Mouse (Mus musculus) stomach, embryonic 16.5 days (tissue): ENCODE measurements at regions not wholly inside any gene's neighbourhood (a gene's known extent, or its start where the extent isn't known, plus 50 kb on each side); places are given as distances from the start of the nearest gene placed in this dataset.
A peak's percentile ranks its signal among the peaks of the same experiment; 100 is the strongest.

ENCODE experiments used
- ATAC-seq: fragments of 200-750 bp; cut with Nextera tagmentation; 2 replicates; pipeline ENCODE4 v1.8.0; 2017; ENCODE audit warnings: moderate number of reproducible peaks, moderate TSS enrichment; ENCODE audit not compliant: insufficient read depth, low FRiP score
- H3K27ac ChIP-seq: fragments of 300-500 bp; sonication (generic); 2 replicates; pipeline ENCODE4 v1.5.1; 2014; ENCODE audit warnings: low read length
- H3K27me3 ChIP-seq: fragments of 300-500 bp; sonication (generic); 2 replicates; pipeline ENCODE4 v1.6.1; 2014; ENCODE audit warnings: low read length, control low read depth, mixed read lengths; ENCODE audit not compliant: control insufficient read depth, insufficient read depth
- H3K36me3 ChIP-seq: fragments of 300-500 bp; sonication (generic); 2 replicates; pipeline ENCODE4 v1.6.1; 2014; ENCODE audit warnings: low read length; ENCODE audit not compliant: control insufficient read depth, insufficient read depth
- H3K4me1 ChIP-seq: fragments of 300-500 bp; sonication (generic); 2 replicates; pipeline ENCODE4 v1.6.1; 2014; ENCODE audit warnings: low read length, control low read depth, mixed read lengths; ENCODE audit not compliant: control insufficient read depth, insufficient read depth
- H3K4me2 ChIP-seq: fragments of 300-500 bp; sonication (generic); 2 replicates; pipeline ENCODE4 v1.6.1; 2014; ENCODE audit warnings: low read depth, low read length, mixed read lengths
- H3K4me3 ChIP-seq: fragments of 300-500 bp; sonication (generic); replicated peaks from 2 replicates; pipeline ENCODE4 v1.5.1; 2014; ENCODE audit warnings: mild to moderate bottlenecking, low read length
- H3K9ac ChIP-seq: fragments of 300-500 bp; sonication (generic); 2 replicates; pipeline ENCODE4 v1.6.1; 2014; ENCODE audit warnings: low read length
- H3K9me3 ChIP-seq: fragments of 300-500 bp; sonication (generic); replicated peaks from 2 replicates; pipeline ENCODE4 v1.6.1; 2016; ENCODE audit warnings: low read length, control low read depth; ENCODE audit not compliant: control insufficient read depth
- WGBS: fragments of 180-500 bp; shearing (Covaris S2); extraction: QIAGEN DNeasy Blood & Tissue Kit; methylation state at CpG from one replicate; pipeline ENCODE4 v1.1.7; 2014; 5-methylcytosine and 5-hydroxymethylcytosine counted together

- Histone ChIP-seq H3K9me3 (peaks cover 10% of the 10 kb centered on the region), H3K27ac (no peak overlapping the region), H3K9ac (no peak overlapping the region), H3K4me3 (no peak overlapping the region), H3K4me2 (no peak overlapping the region), H3K36me3 (no peaks in the 10 kb centered on the region), H3K27me3 (no peaks in the 10 kb centered on the region), H3K4me1 (no peaks in the 10 kb centered on the region)
- peak; percentile 100 for ATAC-seq
- WGBS, result 55% methylated on average over 22 of the region's 22 CpGs
Measured at GRCm38 (mm10) chr3:62159031-62159430, 179.1 kb upstream of the Arhgef26 start.

DNA sequence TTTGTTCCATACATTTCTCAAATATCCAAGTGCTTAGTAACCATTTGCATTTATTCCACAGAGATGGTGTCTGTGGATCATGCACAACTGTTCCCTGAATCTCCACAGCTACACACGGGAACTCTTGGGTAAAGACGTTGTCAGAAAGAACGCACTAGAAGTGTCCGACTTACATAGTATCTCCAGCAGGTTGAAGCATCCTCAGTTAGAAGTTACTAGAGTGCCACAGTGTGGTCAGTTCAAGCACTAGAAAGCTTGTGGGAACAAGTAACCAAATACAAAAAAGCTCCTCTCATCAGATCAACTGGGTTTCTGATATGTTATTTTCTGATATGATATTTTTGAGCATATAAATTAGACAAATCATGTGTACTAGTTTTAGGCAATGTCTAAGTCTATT, 167.5 kb upstream of the Arhgef26 start:
- no peaks in the 10 kb centered on the region for H3K36me3 ChIP-seq
- ATAC-seq, result no peak
- H3K4me2 ChIP-seq, result no peak overlapping the region
- H3K9ac ChIP-seq, result no peak overlapping the region
- H3K4me1 ChIP-seq, result no peaks in the 10 kb centered on the region
- H3K27ac ChIP-seq, result no peak overlapping the region
- no peaks in the 10 kb centered on the region for H3K27me3 ChIP-seq
- no peaks in the 10 kb centered on the region; the same call in 1 of the 2 replicates for H3K9me3 ChIP-seq
- 63% methylated on average over 4 of the region's 4 CpGs for WGBS
- no peak overlapping the region for H3K4me3 ChIP-seq

DNA sequence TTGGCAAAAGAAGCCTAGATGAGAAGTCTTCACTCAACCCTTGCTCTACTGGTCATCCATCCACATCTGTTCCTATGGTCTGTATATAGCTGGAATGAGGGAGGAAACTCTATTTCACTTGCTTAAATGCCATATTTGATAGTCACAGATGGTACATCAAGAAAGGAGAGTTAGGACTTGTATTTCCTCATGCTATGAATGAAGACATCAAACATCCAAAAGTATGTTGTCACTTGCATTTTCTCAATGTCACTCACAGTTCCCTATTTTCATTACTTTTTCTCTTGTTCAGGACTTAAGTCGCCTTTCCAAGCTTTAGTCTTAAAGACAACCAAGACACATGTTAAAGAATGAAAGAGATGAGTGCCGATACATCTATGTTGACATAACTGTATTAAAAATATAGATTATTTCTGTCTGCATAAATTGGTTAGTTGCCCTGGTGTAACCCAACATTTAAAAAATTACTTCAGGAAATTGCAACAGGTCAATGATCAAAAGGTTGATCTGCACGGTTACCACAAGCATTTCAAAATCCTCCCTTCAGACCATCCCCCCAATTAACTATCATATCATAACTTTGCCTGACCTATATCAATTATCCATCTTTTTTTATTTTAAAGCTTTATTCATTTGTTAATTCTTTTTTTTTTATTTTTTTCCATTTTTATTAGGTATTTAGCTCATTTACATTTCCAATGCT, 150.2 kb upstream of the Arhgef26 start:
- Histone ChIP-seq H3K27ac (no peak overlapping the region), H3K4me1 (no peaks in the 10 kb centered on the region), H3K9me3 (no peaks in the 10 kb centered on the region), H3K9ac (no peak overlapping the region), H3K4me3 (no peak overlapping the region), H3K27me3 (no peaks in the 10 kb centered on the region), H3K4me2 (no peak overlapping the region), H3K36me3 (no peaks in the 10 kb centered on the region)
- 87% methylated on average over 3 of the region's 3 CpGs for WGBS
- ATAC-seq, result no peak

DNA sequence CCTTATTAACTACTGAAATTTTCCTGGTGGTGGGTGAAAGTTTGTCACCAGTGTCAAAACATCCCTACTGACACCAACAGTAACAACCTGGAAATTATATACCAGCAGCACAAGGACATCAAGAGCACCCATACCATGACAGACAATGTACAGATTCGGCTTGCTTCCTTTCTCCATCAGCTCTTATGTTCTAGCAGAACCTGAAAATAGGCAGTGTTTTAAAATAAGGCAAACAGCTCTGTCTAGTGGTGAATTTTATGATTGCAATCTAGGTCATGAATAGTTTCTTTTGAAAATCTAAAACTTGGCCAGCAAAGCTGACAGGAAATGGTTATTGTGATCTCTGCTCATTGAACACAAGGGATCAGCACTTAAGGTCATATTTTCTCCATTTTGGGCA, 145.7 kb upstream of the Arhgef26 start:
- no peaks in the 10 kb centered on the region for H3K4me1 ChIP-seq
- no peaks in the 10 kb centered on the region for H3K36me3 ChIP-seq
- no peaks in the 10 kb centered on the region for H3K27me3 ChIP-seq
- WGBS, result 18% methylated on average over 1 of the region's 1 CpGs
- H3K9me3 ChIP-seq, result no peaks in the 10 kb centered on the region
- ATAC-seq, result no peak
- H3K27ac ChIP-seq, result no peak overlapping the region
- H3K4me2 ChIP-seq, result no peak overlapping the region
- no peak overlapping the region for H3K9ac ChIP-seq
- H3K4me3 ChIP-seq, result no peak overlapping the region

GRCm38 (mm10) chr3:62194421-62194820, 143.7 kb upstream of the Arhgef26 start:
- ATAC-seq, result no peak
- H3K9ac ChIP-seq, result no peak overlapping the region
- H3K4me2 ChIP-seq, result no peak overlapping the region
- 93% methylated on average over 4 of the region's 4 CpGs for WGBS
- no peak overlapping the region for H3K27ac ChIP-seq
- H3K27me3 ChIP-seq, result no peaks in the 10 kb centered on the region
- no peak overlapping the region for H3K4me3 ChIP-seq
- H3K9me3 ChIP-seq, result no peaks in the 10 kb centered on the region
- no peaks in the 10 kb centered on the region for H3K36me3 ChIP-seq
- no peaks in the 10 kb centered on the region for H3K4me1 ChIP-seq

GRCm38 (mm10) chr3:62196679-62197078, 141.5 kb upstream of the Arhgef26 start:
- Histone ChIP-seq H3K9ac (no peak overlapping the region), H3K9me3 (no peaks in the 10 kb centered on the region), H3K27ac (no peak overlapping the region), H3K4me1 (no peaks in the 10 kb centered on the region), H3K36me3 (no peaks in the 10 kb centered on the region), H3K4me3 (no peak overlapping the region), H3K4me2 (no peak overlapping the region), H3K27me3 (no peaks in the 10 kb centered on the region)
- no peak for ATAC-seq
- WGBS, result 61% methylated on average over 1 of the region's 1 CpGs

- Histone ChIP-seq H3K9me3 (no peaks in the 10 kb centered on the region), H3K27me3 (no peaks in the 10 kb centered on the region)
Measured at GRCm38 (mm10) chr3:62215806-62216205, 122.3 kb upstream of the Arhgef26 start.

DNA sequence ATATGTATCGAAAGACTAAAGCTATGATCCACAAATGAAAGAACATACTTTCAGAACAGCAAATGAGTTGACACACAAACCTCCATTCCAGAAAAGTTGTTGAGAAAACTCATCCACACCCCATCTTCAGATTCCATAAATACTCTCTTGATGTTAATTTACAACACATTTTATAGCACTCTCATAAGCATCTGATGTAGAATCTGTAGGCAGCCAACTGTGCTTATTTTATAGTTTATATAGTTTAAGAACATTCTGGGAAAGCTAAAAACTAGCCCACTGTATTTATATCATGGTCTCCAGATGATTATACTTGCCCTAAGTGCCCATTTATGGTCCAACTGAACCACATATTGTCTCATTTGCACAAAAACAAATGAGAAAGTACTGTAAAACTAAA, 120.8 kb upstream of the Arhgef26 start:
- Histone ChIP-seq H3K9ac (no peak overlapping the region), H3K36me3 (no peaks in the 10 kb centered on the region), H3K9me3 (no peaks in the 10 kb centered on the region), H3K4me3 (no peak overlapping the region), H3K4me1 (no peaks in the 10 kb centered on the region), H3K27ac (no peak overlapping the region), H3K4me2 (no peak overlapping the region), H3K27me3 (no peaks in the 10 kb centered on the region)
- no peak for ATAC-seq
- 84% methylated on average over 1 of the region's 1 CpGs for WGBS

More at GRCm38 (mm10) chr3:62215806-62216205, 122.3 kb upstream of the Arhgef26 start:
- Histone ChIP-seq H3K27ac (no peak overlapping the region), H3K4me1 (no peaks in the 10 kb centered on the region), H3K9ac (no peak overlapping the region), H3K36me3 (no peaks in the 10 kb centered on the region), H3K4me3 (no peak overlapping the region), H3K4me2 (no peak overlapping the region)
- ATAC-seq, result no peak

- 74% methylated on average over 2 of the region's 2 CpGs for WGBS
- no peaks in the 10 kb centered on the region for H3K4me1 ChIP-seq
- H3K27me3 ChIP-seq, result no peaks in the 10 kb centered on the region
- no peak overlapping the region for H3K27ac ChIP-seq
- H3K9me3 ChIP-seq, result no peaks in the 10 kb centered on the region
- no peak for ATAC-seq
- no peak overlapping the region for H3K4me2 ChIP-seq
- H3K36me3 ChIP-seq, result no peaks in the 10 kb centered on the region
- H3K9ac ChIP-seq, result no peak overlapping the region
- no peak overlapping the region for H3K4me3 ChIP-seq
Measured at GRCm38 (mm10) chr3:62227697-62228096, 110.4 kb upstream of the Arhgef26 start.
